Mouse (Mus musculus): Measurements from ENCODE around the gene Myo9a.
"Not testable (repeated sequence)": the region's sequence is repeated elsewhere in the genome, so short reads cannot be mapped to it uniquely, and the experiment has no call there.

Gene Myo9a

DNA sequence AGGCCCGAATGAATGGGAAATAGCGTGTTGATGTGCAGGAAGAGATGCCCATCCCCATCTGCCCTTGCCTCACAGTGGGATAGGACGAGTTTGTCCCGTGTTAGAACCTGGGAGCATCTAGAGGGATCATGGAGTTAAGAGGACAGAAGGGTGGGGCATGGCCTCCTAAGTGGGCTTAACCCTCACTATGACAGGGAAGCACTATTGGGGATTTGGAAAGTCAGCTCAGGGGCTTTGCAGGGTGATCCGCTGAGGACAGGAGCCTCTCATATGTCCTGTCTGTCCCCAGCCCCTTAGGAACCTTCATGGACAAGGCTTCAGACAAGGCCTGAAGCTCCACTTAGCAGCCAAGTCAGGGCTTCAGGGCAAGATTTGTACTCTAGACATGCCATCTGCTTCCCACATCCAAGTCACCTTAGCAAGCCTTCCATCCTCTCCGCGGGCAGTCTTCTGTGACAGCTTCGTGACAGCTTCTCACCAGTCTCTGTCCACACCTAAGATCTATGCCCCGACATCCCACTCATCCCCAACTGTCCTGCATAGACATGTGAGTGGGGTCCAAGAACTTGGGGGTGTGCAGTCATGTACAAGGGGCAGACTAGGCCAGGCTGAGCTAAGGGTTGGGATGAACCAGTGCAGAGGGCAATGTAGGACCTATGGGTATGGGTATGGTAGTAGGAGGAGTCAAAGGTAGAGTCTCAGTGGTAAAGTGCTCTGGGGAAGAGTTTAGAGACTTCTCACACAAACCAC is 200.5 kb downstream of the Myo9a start:
- DNase-seq, result no peak

DNA sequence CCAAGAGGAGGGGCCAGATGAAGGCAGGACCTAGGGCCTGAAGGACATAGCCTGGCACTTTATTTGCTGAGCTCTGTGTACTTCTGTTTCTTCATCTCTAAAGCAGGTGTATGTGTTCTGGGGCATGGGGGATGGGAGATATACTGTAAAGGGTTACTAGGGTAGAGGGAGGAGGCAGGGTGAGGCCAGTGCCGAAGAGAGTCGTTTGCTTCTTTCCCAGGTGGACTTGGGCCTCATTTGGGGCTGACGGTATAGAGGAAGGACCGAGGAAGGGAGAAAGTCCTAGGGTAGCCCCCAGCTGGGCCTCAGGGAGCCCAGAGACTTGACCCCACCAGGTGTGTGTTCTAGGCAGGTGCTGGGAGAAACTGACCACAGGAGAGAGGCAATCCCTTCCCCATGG is 201.2 kb downstream of the Myo9a start:
- no peak for DNase-seq

- no peak for DNase-seq
Measured at GRCm38 (mm10) chr9:59952515-59953070, 201.9 kb downstream of the Myo9a start.

DNA sequence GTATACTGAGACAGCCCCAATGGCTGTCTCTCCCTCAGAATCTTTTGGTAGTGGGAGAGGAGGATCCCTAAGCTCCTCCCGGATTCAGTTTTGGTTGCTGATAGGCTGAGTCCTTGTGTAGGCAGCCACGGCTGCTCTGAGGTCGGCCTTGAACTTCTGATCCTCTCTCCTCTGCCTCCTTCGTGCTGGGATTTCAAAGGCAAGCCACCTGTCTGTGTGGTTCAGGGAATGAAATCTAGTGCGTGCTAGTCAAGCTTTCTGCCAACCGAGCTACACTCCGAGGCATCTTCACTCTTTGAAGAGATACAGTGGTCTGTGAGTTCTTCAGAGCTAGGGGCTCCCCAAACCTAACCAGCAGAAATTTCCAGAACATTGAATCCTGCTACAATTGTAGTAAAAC is 202.9 kb downstream of the Myo9a start:
- DNase-seq, result no peak

DNA sequence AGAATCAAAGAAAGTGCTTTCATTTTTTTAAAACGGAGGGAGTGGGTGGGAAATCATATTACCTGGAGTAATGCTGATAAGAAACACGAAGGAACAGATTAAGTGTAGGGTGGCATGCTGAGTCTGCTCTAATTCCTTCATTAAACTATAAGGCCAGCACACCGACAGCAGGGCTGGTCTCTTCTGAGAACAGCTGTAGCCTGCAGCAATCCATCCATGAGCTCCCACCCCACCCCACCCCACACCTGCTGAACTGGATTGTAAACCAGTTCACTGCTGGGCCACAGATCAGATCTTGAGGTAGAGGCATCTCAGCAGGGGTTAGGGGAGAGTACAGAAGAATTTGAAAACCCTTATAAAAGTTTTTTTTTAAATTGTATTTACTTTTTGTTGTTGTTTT is 204.5 kb downstream of the Myo9a start:
- no peak for DNase-seq

DNA sequence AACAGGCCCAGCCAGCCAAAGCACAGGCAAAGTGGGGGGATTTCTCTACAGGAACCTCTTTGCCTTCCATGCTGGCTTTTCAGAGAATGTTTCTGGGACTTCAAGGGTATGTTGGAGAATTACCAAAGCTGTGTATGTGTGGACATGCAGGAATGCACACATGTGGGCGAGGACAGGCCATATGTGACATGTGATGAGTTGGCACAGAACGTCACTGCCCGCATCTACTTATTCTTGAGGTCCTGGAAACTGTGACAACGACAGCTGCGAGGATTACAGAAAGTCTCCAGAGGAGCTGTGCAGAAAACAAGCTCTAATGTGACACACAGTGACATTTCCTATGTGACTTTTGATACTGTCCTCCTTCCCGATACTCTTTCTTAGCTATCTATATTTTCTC is 205.0 kb downstream of the Myo9a start:
- no peak for DNase-seq

DNA sequence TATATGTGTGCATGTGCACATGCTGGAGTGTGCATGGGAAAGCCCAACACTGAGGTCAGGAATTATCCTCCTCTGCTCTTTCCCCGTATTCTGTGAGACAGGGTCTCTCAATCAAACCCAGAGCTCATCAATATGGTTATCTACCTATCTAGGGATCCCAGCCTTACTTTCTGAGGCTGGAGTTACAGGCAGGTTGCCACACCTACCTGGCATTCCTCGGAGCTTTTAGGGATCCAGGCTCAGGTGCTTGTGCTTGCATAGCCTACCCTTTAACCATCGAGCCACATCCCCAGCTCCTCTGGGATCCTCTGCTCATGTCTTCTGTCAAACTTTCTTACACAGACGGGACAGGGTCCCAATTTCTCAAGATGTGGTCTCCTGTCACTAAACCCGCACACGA is 205.8 kb downstream of the Myo9a start:
- DNase-seq, result no peak

DNA sequence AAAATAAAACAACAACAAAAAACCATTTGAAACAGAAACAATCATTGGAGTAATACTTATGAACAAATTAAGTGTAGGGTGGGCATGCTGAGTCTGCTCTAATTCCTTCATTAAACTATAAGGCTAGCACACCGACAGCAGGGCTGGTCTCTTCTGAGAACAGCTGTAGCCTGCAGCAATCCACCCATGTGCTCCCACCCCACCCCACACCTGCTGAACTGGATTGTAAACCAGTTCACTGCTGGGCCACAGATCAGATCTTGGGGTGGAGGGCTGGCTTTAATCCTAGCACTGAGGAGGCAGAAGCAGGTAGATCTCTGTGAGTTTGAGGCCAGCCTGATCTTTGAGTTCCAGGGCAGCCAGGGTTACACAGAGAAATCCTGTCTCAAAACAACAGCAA is 207.4 kb downstream of the Myo9a start:
- not testable (repeated sequence) for DNase-seq

- peak; percentile 58 for DNase-seq
Measured at GRCm38 (mm10) chr9:59959276-59959675, 208.6 kb downstream of the Myo9a start.

GRCm38 (mm10) chr9:59960559-59960958 is 209.9 kb downstream of the Myo9a start, which contains the start of gene Nr2e3:
TSS of gene Nr2e3 (minus strand) at chr9:59960659.
- DNase-seq, result no peak

DNA sequence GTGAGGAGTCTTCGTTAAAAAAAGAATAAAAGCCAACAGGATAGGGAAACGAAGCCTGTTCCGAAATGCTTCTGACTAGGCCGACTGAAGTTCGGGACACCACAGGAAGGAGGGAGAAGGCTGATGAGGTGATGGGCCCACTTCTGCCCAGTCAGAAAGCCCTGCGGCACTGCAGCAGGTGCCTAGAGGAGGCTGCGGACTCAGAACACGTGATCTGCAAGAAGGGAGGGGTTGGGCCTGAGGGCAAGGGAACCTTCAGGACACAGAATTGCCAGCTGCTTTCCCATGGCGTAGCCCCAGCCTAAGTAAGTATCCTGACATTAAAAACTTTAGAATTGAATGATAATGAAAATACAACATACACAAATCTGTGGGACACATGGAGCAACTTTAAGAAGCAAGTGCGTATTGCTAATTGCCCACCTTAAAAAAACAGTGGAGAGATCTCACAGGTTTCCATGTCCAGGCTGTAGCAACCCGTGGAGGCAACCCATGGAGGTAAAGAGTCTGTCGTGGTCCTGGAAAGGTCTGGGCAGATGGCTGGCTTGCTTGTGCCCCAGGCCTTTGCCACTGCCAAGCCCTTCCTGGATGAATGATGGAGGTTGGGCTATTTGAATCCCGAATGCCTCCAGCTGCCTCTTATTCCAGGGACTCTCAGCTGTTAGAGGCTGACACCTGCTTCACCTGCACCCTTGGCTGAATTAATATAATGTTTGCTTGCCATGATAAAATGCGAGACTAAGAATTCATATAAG is 210.7 kb downstream of the Myo9a start:
- DNase-seq, result no peak

DNA sequence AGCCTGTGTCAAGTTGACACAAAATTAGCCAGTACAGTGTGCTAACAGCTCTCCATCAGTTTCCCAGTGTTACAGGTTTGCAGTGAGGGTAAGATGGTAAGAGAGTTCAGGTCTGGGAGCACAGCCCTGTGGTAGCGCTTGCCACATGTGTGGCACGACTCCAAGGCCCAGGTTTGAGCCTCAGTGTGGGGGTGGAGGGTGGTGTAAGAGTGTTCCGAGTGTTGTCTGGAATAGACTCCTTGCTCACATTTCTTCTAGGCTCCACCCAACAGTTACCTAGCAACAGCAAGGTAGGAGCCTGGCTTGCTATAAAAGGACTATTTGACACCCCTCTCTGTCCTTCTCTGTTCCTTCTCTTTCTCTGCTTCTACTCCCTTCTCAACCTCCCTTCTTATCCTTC is 213.7 kb downstream of the Myo9a start:
- no peak for DNase-seq

DNA sequence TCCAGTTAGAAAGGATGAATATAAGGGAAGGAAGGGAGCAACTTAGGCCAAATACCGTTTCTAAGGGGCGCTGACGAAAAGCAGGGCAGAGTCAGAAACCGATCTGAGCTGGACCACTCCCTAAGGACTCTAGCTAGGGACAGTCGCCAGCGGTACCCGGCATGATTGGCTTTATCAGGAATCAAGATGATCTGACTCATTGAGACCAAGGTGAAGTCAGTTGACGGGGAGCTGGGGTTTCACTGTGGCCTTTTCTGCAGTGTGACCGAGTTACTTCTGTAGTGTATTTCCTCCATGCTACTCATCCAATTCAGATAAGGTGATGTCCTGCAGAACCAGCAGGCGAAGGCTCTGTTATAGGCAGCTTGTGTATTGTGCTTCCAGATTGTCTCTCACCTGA is 214.3 kb downstream of the Myo9a start:
- DNase-seq, result no peak

- DNase-seq, result peak; percentile 41
Measured at GRCm38 (mm10) chr9:59969383-59969782, 218.7 kb downstream of the Myo9a start.

- DNase-seq, result no peak
Measured at GRCm38 (mm10) chr9:59971263-59971662, 220.6 kb downstream of the Myo9a start.

Data from layer of hippocampus, adult 9-11 months (tissue).